Mouse (Mus musculus) embryonic facial prominence, embryonic 11.5 days (tissue): ENCODE measurements at regions not wholly inside any gene's neighbourhood (a gene's known extent, or its start where the extent isn't known, plus 50 kb on each side); places are given as distances from the start of the nearest gene placed in this dataset.
A peak's percentile ranks its signal among the peaks of the same experiment; 100 is the strongest.

Source experiments
- ATAC-seq: fragments of 200-750 bp; cut with Nextera tagmentation; replicated peaks from 2 replicates; pipeline ENCODE4 v1.8.0; 2017; ENCODE audit warnings: low read depth; ENCODE audit not compliant: insufficient number of reproducible peaks, low FRiP score, low TSS enrichment
- DNase-seq: peaks from one replicate; pipeline ENCODE4 v3.0.0-alpha.2; 2015; ENCODE audit warnings: low spot score
- H3K27ac ChIP-seq: fragments of 300-500 bp; sonication (generic); replicated peaks from 2 replicates; pipeline ENCODE4 v1.5.1; 2014; ENCODE audit warnings: mild to moderate bottlenecking, low read depth, low read length, control low read depth
- H3K27me3 ChIP-seq: fragments of 300-500 bp; sonication (generic); 2 replicates; pipeline ENCODE4 v1.6.1; 2014; ENCODE audit warnings: mild to moderate bottlenecking, low read length, moderate library complexity, mixed read lengths; ENCODE audit not compliant: control insufficient read depth, insufficient read depth
- H3K36me3 ChIP-seq: fragments of 300-500 bp; sonication (generic); replicated peaks from 2 replicates; pipeline ENCODE4 v1.6.1; 2014; ENCODE audit warnings: low read depth, mild to moderate bottlenecking, low read length, moderate library complexity, mixed read lengths; ENCODE audit not compliant: control insufficient read depth, insufficient read depth
- H3K4me1 ChIP-seq: fragments of 300-500 bp; sonication (generic); 2 replicates; pipeline ENCODE4 v1.6.1; 2014; ENCODE audit warnings: low read length, mixed read lengths; ENCODE audit not compliant: control insufficient read depth, insufficient read depth
- H3K4me2 ChIP-seq: fragments of 300-500 bp; sonication (generic); 2 replicates; pipeline ENCODE4 v1.6.1; 2014; ENCODE audit warnings: low read depth, mild to moderate bottlenecking, control low read depth, low read length, moderate library complexity
- H3K4me3 ChIP-seq: fragments of 300-500 bp; sonication (generic); 2 replicates; pipeline ENCODE4 v1.5.1; 2014; ENCODE audit warnings: low read depth, low read length, control low read depth
- H3K9ac ChIP-seq: fragments of 300-500 bp; sonication (generic); replicated peaks from 2 replicates; pipeline ENCODE4 v1.6.1; 2014; ENCODE audit warnings: mild to moderate bottlenecking, control low read depth, low read length
- H3K9me3 ChIP-seq: fragments of 300-500 bp; sonication (generic); replicated peaks from 2 replicates; pipeline ENCODE4 v1.6.1; 2016; ENCODE audit warnings: mild to moderate bottlenecking, low read length, inconsistent platforms, mixed read lengths; ENCODE audit not compliant: control insufficient read depth
- WGBS: fragments of 180-500 bp; shearing (Covaris S2); extraction: QIAGEN DNeasy Blood & Tissue Kit; methylation state at CpG from one replicate; pipeline ENCODE4 v1.1.7; 2014; 5-methylcytosine and 5-hydroxymethylcytosine counted together

- Histone ChIP-seq H3K4me1 (no peaks in the 10 kb centered on the region), H3K9ac (no peak overlapping the region), H3K36me3 (no peaks in the 10 kb centered on the region), H3K4me2 (no peak overlapping the region), H3K4me3 (no peak overlapping the region), H3K27ac (no peak overlapping the region), H3K27me3 (no peaks in the 10 kb centered on the region), H3K9me3 (no peaks in the 10 kb centered on the region)
- DNase-seq: no peak
- no peak for ATAC-seq
- WGBS: 85% methylated on average over 8 of the region's 8 CpGs
Measured at GRCm38 (mm10) chr4:140396548-140396947, 150.0 kb upstream of the Igsf21 start.

GRCm38 (mm10) chr4:140392290-140392689 lies 145.7 kb upstream of the Igsf21 start:
- Histone ChIP-seq H3K4me1 (no peaks in the 10 kb centered on the region), H3K4me2 (no peak overlapping the region), H3K9ac (no peak overlapping the region), H3K27me3 (no peaks in the 10 kb centered on the region), H3K9me3 (no peaks in the 10 kb centered on the region), H3K36me3 (no peaks in the 10 kb centered on the region), H3K27ac (no peak overlapping the region), H3K4me3 (no peak overlapping the region)
- DNase-seq (no peak), ATAC-seq (no peak)
- 63% methylated on average over 7 of the region's 7 CpGs for WGBS

GRCm38 (mm10) chr4:140390684-140391234 lies 144.2 kb upstream of the Igsf21 start:
- no peak overlapping the region for H3K9ac ChIP-seq
- H3K4me1 ChIP-seq: no peaks in the 10 kb centered on the region
- no peak overlapping the region for H3K4me2 ChIP-seq
- no peak overlapping the region for H3K27ac ChIP-seq
- ATAC-seq (no peak), DNase-seq (no peak)
- H3K36me3 ChIP-seq: no peaks in the 10 kb centered on the region
- WGBS: 67% methylated on average over 12 of the region's 12 CpGs
- no peak overlapping the region for H3K4me3 ChIP-seq
- H3K9me3 ChIP-seq: no peaks in the 10 kb centered on the region
- no peaks in the 10 kb centered on the region for H3K27me3 ChIP-seq

GRCm38 (mm10) chr4:140385686-140386085 lies 139.1 kb upstream of the Igsf21 start:
- Histone ChIP-seq H3K9ac (no peak overlapping the region), H3K4me2 (no peak overlapping the region), H3K4me1 (no peaks in the 10 kb centered on the region), H3K4me3 (no peak overlapping the region), H3K9me3 (no peaks in the 10 kb centered on the region), H3K36me3 (no peaks in the 10 kb centered on the region), H3K27ac (no peak overlapping the region), H3K27me3 (no peaks in the 10 kb centered on the region)
- ATAC-seq (no peak), DNase-seq (no peak)
- WGBS: 47% methylated on average over 6 of the region's 6 CpGs

- Histone ChIP-seq H3K4me2 (no peak overlapping the region), H3K27ac (no peak overlapping the region), H3K9me3 (no peaks in the 10 kb centered on the region), H3K4me1 (no peaks in the 10 kb centered on the region), H3K36me3 (no peaks in the 10 kb centered on the region), H3K27me3 (no peaks in the 10 kb centered on the region), H3K9ac (no peak overlapping the region), H3K4me3 (no peak overlapping the region)
- DNase-seq: no peak
- WGBS: 92% methylated on average over 14 of the region's 14 CpGs
- no peak for ATAC-seq
Measured at GRCm38 (mm10) chr4:140385226-140385625, 138.6 kb upstream of the Igsf21 start.

- no peaks in the 10 kb centered on the region for H3K36me3 ChIP-seq
- H3K4me3 ChIP-seq: no peak overlapping the region
- H3K9ac ChIP-seq: no peak overlapping the region
- no peaks in the 10 kb centered on the region for H3K4me1 ChIP-seq
- H3K4me2 ChIP-seq: no peak overlapping the region
- DNase-seq (no peak), ATAC-seq (no peak)
- no peak overlapping the region for H3K27ac ChIP-seq
- 72% methylated on average over 7 of the region's 7 CpGs for WGBS
- no peaks in the 10 kb centered on the region for H3K9me3 ChIP-seq
- H3K27me3 ChIP-seq: no peaks in the 10 kb centered on the region
Measured at GRCm38 (mm10) chr4:140383596-140383995, 137.0 kb upstream of the Igsf21 start.

GRCm38 (mm10) chr4:140380733-140381132 lies 134.1 kb upstream of the Igsf21 start:
- no peak for ATAC-seq
- WGBS: 8% methylated on average over 13 of the region's 13 CpGs
- no peak overlapping the region for H3K4me2 ChIP-seq
- H3K9ac ChIP-seq: no peak overlapping the region
- no peak overlapping the region for H3K27ac ChIP-seq
- no peaks in the 10 kb centered on the region for H3K4me1 ChIP-seq
- no peak overlapping the region for H3K4me3 ChIP-seq
- H3K9me3 ChIP-seq: no peaks in the 10 kb centered on the region
- no peaks in the 10 kb centered on the region for H3K27me3 ChIP-seq
- DNase-seq: peak; percentile 24
- H3K36me3 ChIP-seq: no peaks in the 10 kb centered on the region

GRCm38 (mm10) chr4:140377941-140378340 lies 131.4 kb upstream of the Igsf21 start:
- no peak overlapping the region for H3K4me3 ChIP-seq
- no peaks in the 10 kb centered on the region for H3K9me3 ChIP-seq
- no peak overlapping the region for H3K4me2 ChIP-seq
- no peak overlapping the region for H3K27ac ChIP-seq
- 95% methylated on average over 1 of the region's 1 CpGs for WGBS
- H3K36me3 ChIP-seq: no peaks in the 10 kb centered on the region
- ATAC-seq (no peak), DNase-seq (no peak)
- H3K27me3 ChIP-seq: no peaks in the 10 kb centered on the region
- H3K4me1 ChIP-seq: no peaks in the 10 kb centered on the region
- no peak overlapping the region for H3K9ac ChIP-seq
